Mouse (Mus musculus) lung, adult 2 months (tissue): Measurements from ENCODE around the gene Top2a.

ENCODE experiments used
- CTCF ChIP-seq: fragments of 200-500 bp; IDR thresholded peaks from 2 replicates; pipeline ENCODE4 v1.5.1; 2011; ENCODE audit warnings: mild to moderate bottlenecking, low read length, control low read depth; ENCODE audit not compliant: insufficient read depth
- POLR2A ChIP-seq: fragments of 200-500 bp; IDR thresholded peaks from 2 replicates; pipeline ENCODE4 v1.6.1; 2011; ENCODE audit warnings: low read depth, mild to moderate bottlenecking, control low read depth, low read length, borderline replicate concordance; ENCODE audit errors: extremely low read depth

- no peak for TF ChIP-seq POLR2A
- no peak for TF ChIP-seq CTCF
Observed at GRCm38 (mm10) chr11:98952111-98952510, 71.9 kb downstream of the Top2a start.
